Mouse (Mus musculus) midbrain, embryonic 16.5 days (tissue): ENCODE results near the gene Cldn14. TPM values are rescaled to one million over a fixed set of nuclear protein-coding genes. Genes with fewer than 3 reads are reported as not detected.

Experiments used
- ATAC-seq: fragments of 200-750 bp; cut with Nextera tagmentation; 2 replicates; pipeline ENCODE4 v1.8.0; 2017; ENCODE audit warnings: moderate TSS enrichment
- H3K27ac ChIP-seq: fragments of 300-500 bp; sonication (generic); 2 replicates; pipeline ENCODE4 v1.5.1; 2014; ENCODE audit warnings: mild to moderate bottlenecking, low read length, mixed read lengths
- H3K27me3 ChIP-seq: fragments of 300-500 bp; sonication (generic); 2 replicates; pipeline ENCODE4 v1.6.1; 2014; ENCODE audit warnings: low read depth, low read length, mixed read lengths; ENCODE audit not compliant: control insufficient read depth, insufficient read depth
- H3K36me3 ChIP-seq: fragments of 300-500 bp; sonication (generic); 2 replicates; pipeline ENCODE4 v1.6.1; 2014; ENCODE audit warnings: mild to moderate bottlenecking, low read length, moderate library complexity, mixed read lengths; ENCODE audit not compliant: control insufficient read depth, insufficient read depth
- H3K4me1 ChIP-seq: fragments of 300-500 bp; sonication (generic); 2 replicates; pipeline ENCODE4 v1.6.1; 2014; ENCODE audit warnings: mild to moderate bottlenecking, low read length, mixed read lengths; ENCODE audit not compliant: control insufficient read depth, insufficient read depth
- H3K4me2 ChIP-seq: fragments of 300-500 bp; sonication (generic); 2 replicates; pipeline ENCODE4 v1.6.1; 2014; ENCODE audit warnings: mild to moderate bottlenecking, low read length, mixed read lengths
- H3K4me3 ChIP-seq: fragments of 300-500 bp; sonication (generic); 2 replicates; pipeline ENCODE4 v1.5.1; 2014; ENCODE audit warnings: low read depth, mild to moderate bottlenecking, low read length, moderate library complexity, mixed read lengths
- H3K9ac ChIP-seq: fragments of 300-500 bp; sonication (generic); 2 replicates; pipeline ENCODE4 v1.6.1; 2014; ENCODE audit warnings: low read depth, low read length, mixed read lengths
- H3K9me3 ChIP-seq: fragments of 300-500 bp; sonication (generic); replicated peaks from 2 replicates; pipeline ENCODE4 v1.6.1; 2014; ENCODE audit warnings: mild to moderate bottlenecking, low read length, mixed read lengths; ENCODE audit not compliant: control insufficient read depth, poor library complexity, severe bottlenecking
- WGBS: fragments of 180-500 bp; shearing (Covaris S2); extraction: QIAGEN DNeasy Blood & Tissue Kit; methylation state at CpG from one replicate; pipeline ENCODE4 v1.1.7; 2014; 5-methylcytosine and 5-hydroxymethylcytosine counted together
- polyA plus RNA-seq: library from polyadenylated mRNA; unstranded; fragments of >200 nt; fragmentation: Nextera tagmentation; extraction: Ambion mirVana; gene quantifications from 2 replicates; pipeline ENCODE4 v1.2.1, GENCODE M21; 2015

Cldn14 gene
- polyA plus RNA-seq, 1 experiment from 2014 or later: not detected

DNA sequence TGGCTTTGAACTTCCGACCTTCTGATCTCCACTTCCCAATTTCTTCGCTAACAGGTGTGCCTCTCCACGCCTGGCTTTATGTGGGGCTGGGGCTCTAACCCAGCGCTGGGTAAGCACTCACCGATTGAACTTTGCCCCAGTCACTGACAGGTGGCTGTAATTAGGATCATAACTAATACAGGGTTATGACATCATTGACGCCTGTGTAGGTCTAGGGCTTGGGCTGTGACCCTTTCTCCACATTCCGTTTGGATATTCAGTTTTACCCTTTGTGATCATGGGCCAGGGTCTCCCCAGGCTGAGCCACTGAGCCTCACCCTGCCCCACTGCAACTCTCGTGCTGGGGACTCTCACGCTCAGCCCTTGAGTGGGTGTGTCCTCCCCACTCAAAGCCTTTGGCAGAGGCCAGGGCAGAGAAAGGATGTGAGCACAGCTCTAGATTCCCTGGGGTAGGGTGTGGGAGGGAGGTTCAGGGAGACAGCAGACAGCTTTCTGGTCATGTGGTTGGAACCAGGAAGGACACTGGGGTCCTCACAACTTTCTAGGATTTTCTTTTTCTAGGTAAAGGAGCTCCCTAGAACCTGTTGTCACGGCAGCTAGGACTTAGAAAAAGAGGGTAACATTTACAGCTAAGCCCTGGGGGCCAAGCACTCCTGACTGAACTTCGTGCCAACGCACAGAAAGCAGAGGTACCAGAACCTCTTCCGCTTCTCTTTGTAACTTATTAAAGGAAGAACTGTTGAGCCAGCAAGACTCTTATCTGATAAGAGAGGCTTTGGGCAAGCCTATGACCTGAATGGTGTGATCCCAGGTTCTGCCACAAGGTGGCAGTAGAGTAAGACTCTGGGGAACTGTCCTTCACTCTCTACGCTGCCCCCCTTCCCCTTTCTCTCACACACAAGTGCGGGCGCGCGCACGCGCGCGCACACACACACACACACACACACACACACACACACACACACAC is 90.6 kb downstream of the Cldn14 start:
- peaks cover 3% of the 10 kb centered on the region; the same call in 1 of the 2 replicates for H3K4me1 ChIP-seq
- no peak overlapping the region for H3K27ac ChIP-seq
- WGBS: 48% methylated on average over 17 of the region's 22 CpGs
- ATAC-seq: no peak; the same call in 1 of the 2 replicates
- H3K9ac ChIP-seq: no peak overlapping the region
- no peak overlapping the region for H3K4me3 ChIP-seq
- H3K9me3 ChIP-seq: no peaks in the 10 kb centered on the region
- no peaks in the 10 kb centered on the region for H3K27me3 ChIP-seq
- peak overlapping the region; percentile 37; the same call in 1 of the 2 replicates for H3K4me2 ChIP-seq
- H3K36me3 ChIP-seq: no peaks in the 10 kb centered on the region

DNA sequence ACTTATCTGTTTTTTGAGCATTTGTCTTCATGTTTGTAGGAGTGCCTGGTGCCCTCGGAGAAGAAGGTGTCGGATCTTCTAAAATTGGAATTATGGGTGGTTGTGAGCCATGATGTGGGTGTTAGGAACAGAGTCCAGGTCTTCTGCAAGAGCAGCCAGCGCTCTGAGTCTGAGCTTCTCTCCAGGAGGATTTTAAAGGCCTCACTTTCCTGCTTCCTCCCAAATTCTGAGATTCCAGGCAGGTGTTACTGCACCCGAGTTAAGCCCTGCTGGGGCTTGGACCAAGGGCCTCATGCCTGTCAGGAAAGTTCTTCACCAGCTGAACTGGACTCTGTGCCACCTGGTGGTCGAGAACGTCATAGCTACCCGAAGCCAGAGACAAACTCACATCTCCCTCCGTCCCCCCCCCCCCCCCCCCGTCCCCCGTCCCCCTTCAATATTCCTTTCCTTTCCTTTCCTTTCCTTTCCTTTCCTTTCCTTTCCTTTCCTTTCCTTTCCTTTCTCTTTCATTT is 93.2 kb downstream of the Cldn14 start:
- ATAC-seq: no peak
- Histone ChIP-seq H3K9ac (no peak overlapping the region), H3K4me3 (no peak overlapping the region), H3K4me2 (no peak overlapping the region), H3K27ac (no peak overlapping the region), H3K4me1 (peaks cover 3% of the 10 kb centered on the region; the same call in 1 of the 2 replicates), H3K27me3 (no peaks in the 10 kb centered on the region), H3K36me3 (no peaks in the 10 kb centered on the region), H3K9me3 (no peaks in the 10 kb centered on the region)
- whole genome bisulfite sequencing: 38% methylated on average over 8 of the region's 10 CpGs

DNA sequence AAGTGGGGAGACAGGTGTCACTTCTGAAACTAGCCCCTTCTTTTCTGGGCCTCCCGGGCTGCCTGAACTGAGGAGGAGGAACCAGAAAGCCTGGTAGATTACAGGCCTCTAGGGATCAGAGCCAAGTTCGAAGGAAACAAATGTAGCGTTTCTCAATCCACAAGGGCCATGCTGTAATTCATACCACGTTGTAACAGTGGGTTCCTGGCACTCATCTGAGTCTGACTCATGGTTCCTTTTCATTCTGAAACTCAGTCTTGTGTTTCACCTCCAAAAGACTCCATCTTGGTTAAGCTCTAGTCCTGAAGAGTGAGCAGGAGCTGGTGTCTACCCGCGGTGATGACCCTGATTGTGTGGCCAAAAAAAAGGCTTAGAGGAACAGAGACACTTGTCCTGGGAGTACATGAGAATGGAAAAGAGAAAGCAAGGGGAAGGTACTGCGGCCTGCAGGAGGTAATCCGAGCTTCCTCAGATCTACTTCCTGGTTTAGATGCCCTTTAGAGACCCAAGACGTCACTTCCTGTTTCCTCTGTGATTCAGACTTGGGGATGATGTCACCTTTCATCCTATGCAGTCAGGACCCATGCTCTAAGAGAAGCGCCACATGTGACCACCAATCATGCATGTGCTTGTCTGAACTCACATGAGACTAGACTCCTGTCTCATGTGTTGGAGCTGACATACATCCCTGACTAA is 94.6 kb downstream of the Cldn14 start:
- Histone ChIP-seq H3K27ac (no peak overlapping the region), H3K9me3 (no peaks in the 10 kb centered on the region), H3K4me3 (no peak overlapping the region), H3K36me3 (no peaks in the 10 kb centered on the region), H3K27me3 (no peaks in the 10 kb centered on the region), H3K9ac (no peak overlapping the region), H3K4me1 (peaks cover 3% of the 10 kb centered on the region; the same call in 1 of the 2 replicates), H3K4me2 (no peak overlapping the region)
- WGBS: 77% methylated on average over 10 of the region's 10 CpGs
- ATAC-seq: no peak

DNA sequence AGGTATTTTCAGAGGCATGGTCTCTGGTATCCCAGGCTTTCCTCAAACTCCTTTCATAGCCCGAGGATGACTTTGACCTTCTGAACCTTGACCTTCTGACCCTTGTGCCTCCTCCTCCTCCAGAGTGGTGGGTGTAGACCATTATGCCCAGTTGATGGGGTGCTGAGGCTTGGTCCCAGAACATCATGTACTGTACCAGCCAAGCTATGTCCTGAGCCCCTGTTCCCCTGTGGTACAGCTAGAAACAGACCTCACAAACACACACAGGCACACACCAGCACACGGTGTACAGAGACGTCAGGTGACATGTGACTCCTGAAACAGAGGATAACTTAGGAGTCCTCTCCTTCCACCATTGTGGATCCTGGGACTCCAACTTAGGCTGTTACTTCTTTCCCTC is 95.8 kb downstream of the Cldn14 start:
- H3K4me2 ChIP-seq: no peak overlapping the region
- no peak for ATAC-seq
- 72% methylated on average over 3 of the region's 3 CpGs for WGBS
- H3K27ac ChIP-seq: no peak overlapping the region
- H3K36me3 ChIP-seq: no peaks in the 10 kb centered on the region
- H3K27me3 ChIP-seq: no peaks in the 10 kb centered on the region
- no peaks in the 10 kb centered on the region for H3K9me3 ChIP-seq
- H3K4me1 ChIP-seq: no peaks in the 10 kb centered on the region
- no peak overlapping the region for H3K9ac ChIP-seq
- H3K4me3 ChIP-seq: no peak overlapping the region

DNA sequence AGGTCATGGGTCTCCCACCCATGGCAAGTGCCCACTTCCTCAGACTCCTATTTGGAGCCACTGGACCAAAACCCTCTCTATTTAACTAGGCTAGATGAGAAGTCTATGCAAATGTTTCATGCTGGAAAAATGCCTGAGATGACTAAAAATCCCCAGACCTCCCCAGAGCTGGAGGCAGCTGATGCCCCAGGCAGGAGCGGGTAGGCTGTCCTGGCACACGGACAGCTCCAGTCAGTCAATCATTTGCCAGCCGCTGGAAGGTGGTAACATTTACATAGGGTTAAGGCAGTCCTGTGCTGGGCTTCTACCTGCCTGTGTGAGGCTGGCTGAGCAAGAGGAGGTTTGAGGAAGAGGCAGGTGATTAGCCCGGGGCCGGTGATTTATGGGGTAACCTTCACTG is 96.5 kb downstream of the Cldn14 start:
- 82% methylated on average over 5 of the region's 5 CpGs for WGBS
- no peak overlapping the region for H3K4me2 ChIP-seq
- H3K27ac ChIP-seq: no peak overlapping the region
- ATAC-seq: no peak
- H3K4me3 ChIP-seq: no peak overlapping the region
- no peaks in the 10 kb centered on the region for H3K9me3 ChIP-seq
- H3K9ac ChIP-seq: no peak overlapping the region
- H3K4me1 ChIP-seq: no peaks in the 10 kb centered on the region
- no peaks in the 10 kb centered on the region for H3K27me3 ChIP-seq
- H3K36me3 ChIP-seq: no peaks in the 10 kb centered on the region

DNA sequence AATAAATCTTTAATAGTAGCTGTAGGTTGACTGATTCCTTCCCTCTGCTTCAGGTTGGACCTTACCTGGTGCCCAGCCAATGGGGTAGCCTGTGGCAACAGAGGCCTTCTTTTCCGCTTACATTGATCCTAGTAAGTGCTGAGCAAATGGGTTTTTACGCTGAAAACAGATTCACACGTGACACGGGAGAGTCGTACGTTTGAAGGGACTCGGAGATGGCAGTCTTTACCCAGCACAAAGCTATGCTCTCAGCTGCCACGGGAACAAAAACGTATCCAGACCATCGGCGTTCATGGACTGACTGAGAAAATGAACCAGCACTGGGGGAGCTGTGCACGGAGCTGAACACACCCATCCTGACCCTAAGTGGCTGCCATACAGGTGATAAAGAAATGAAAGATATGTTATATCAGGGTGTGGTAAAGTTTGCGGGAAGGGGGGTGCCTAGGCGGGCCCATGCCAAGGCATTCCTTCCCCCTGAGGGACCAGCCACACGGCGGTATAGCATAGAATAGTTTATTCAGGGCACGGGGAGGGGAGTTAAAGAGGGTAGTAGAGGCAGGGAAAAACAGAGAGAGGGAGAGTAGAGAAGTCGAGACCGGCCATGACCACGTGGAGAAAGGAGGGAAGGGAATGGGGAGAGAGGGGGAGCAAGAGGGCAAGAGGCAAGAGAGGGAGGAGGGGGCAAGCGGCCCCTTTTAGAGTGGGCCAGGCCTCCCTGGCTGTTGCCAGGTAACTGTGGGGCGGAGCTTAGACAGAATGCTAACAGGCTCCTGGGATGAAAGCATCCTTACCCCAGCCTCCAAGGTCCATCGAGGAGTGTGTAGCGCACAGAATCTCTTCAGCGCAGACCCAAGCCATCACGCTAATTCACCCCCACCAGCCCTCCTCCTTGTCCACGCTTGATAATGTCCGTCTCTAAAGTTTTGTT is 97.6 kb downstream of the Cldn14 start:
- Histone ChIP-seq H3K4me2 (no peak overlapping the region), H3K9me3 (no peaks in the 10 kb centered on the region), H3K4me1 (no peaks in the 10 kb centered on the region), H3K9ac (no peak overlapping the region), H3K4me3 (no peak overlapping the region), H3K36me3 (no peaks in the 10 kb centered on the region), H3K27ac (no peak overlapping the region), H3K27me3 (no peaks in the 10 kb centered on the region)
- 69% methylated on average over 28 of the region's 28 CpGs for WGBS
- no peak for ATAC-seq

DNA sequence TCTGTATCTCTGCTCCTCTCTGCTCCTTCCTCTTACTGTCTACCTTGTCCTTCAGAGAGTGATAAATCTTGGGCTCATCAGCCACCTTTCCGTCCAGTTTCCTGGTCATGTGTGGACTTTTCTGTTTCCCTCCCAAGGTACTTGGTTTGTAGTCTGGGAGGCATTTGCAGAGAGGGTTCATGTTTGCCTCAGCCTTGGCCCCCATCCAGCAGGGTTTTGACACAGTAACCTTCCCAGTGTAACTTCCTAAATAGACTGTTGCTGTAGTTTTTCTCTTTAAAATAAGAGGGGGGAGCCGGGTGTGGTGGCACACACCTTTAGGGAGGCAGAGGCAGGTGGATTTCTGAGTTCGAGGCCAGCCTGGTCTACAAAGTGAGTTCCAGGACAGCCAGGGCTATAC is 98.7 kb downstream of the Cldn14 start:
- Histone ChIP-seq H3K36me3 (no peaks in the 10 kb centered on the region), H3K27ac (no peak overlapping the region), H3K4me3 (no peak overlapping the region), H3K9me3 (no peaks in the 10 kb centered on the region), H3K27me3 (no peaks in the 10 kb centered on the region), H3K9ac (no peak overlapping the region), H3K4me2 (no peak overlapping the region), H3K4me1 (no peaks in the 10 kb centered on the region)
- no peak for ATAC-seq
- WGBS: 87% methylated on average over 3 of the region's 3 CpGs

DNA sequence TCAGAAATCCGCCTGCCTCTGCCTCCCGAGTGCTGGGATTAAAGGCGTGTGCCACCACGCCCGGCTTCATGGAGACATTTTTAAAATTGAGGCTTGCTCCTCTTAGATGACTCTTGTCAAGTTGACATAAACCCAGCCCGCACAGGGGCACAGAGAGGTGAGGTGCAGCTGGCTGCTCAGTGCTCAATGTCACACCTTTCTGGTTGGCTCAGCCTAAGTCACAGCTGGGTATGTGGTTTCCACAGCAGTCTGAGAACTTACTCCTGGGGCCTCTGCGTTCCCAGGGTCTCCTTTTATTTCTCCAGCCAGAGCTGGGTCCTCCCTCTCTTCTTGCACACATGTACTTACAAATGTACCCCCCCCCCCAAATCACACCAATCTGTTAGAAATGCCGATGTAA is 100.4 kb downstream of the Cldn14 start:
- Histone ChIP-seq H3K9me3 (no peaks in the 10 kb centered on the region), H3K4me1 (no peaks in the 10 kb centered on the region), H3K27ac (no peak overlapping the region), H3K4me2 (no peak overlapping the region), H3K27me3 (no peaks in the 10 kb centered on the region), H3K9ac (no peak overlapping the region), H3K4me3 (no peak overlapping the region), H3K36me3 (no peaks in the 10 kb centered on the region)
- no peak for ATAC-seq
- WGBS: 98% methylated on average over 8 of the region's 8 CpGs
